Mouse (Mus musculus): ENCODE measurements around the gene Ifna16. TPM values are rescaled to one million over a fixed set of nuclear protein-coding genes. Genes with fewer than 3 reads are reported as not detected.
A peak's percentile ranks its signal among the peaks of the same experiment; 100 is the strongest.

Ifna16 gene
- polyA plus RNA-seq, 1 experiment from 2014 or later, result not detected

DNA sequence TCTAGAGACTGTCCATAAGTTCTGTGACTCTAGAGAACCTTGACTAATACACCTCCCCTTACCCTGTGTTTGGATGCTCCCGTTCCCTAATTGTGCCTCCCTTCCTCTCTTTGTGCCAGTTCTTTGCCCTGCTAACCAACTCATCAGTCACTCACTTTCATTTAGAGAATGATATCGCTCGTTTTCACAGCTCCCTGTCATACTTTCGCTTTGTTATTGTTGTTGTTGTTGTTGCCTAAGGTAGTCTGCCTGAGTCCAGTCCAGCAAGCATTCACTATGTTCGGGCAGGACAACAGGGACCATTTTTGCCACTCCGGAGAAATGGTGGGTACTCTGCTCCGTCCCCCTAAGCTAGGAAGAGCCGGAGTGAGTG lies 36.0 kb downstream of the Ifna16 start:
- Histone ChIP-seq H3K4me2 (replicated peaks) (peak overlapping the region; percentile 30; the same call in 1 of the 2 replicates), H3K9ac (replicated peaks) (no peak overlapping the region)
- no peak for ATAC-seq

DNA sequence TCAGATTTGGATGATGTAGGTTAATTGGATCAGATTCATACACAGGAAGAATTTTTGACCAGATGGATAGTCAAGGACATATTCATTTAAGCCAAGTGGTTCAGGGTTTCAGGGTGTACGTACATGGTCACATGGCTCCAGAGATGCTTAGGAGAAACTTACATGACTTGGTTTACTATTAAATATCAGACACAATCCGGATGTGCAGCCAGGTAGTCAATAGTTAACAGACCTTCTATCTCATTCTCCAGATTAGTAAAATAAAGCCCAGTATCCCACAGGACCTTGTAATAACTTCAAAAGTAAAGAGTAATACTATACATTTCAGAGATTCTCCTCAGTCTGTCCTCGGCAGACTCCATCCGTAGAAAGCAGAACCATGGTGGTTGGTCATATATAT lies 42.4 kb downstream of the Ifna16 start, which contains the start of gene C87499:
Gene C87499, minus strand, starts transcription at position 101 of the 400 bp plus-strand sequence.
- Histone ChIP-seq H3K27me3 (no peaks in the 10 kb centered on the region), H3K36me3 (no peaks in the 10 kb centered on the region), H3K4me1 (replicated peaks) (no peaks in the 10 kb centered on the region), H3K9ac (replicated peaks) (no peak within 1 kb of the TSS), H3K27ac (no peak within 1 kb of the TSS), H3K4me3 (replicated peaks) (no peak within 1 kb of the TSS), H3K9me3 (no peaks in the 10 kb centered on the region), H3K4me2 (replicated peaks) (no peak within 1 kb of the TSS)
- ATAC-seq, result no peak
- WGBS, result 93% methylated on average over 4 of the region's 4 CpGs

More for the DNA sequence above, 36.0 kb downstream of the Ifna16 start:
- H3K4me1 ChIP-seq (replicated peaks), result no peaks in the 10 kb centered on the region
- WGBS, result 71% methylated on average over 8 of the region's 8 CpGs
- peak overlapping the region; percentile 20; the same call in 1 of the 2 replicates for H3K4me3 ChIP-seq (replicated peaks)
- H3K9me3 ChIP-seq, result no peaks in the 10 kb centered on the region
- H3K27ac ChIP-seq, result no peak overlapping the region
- no peaks in the 10 kb centered on the region for H3K36me3 ChIP-seq
- no peaks in the 10 kb centered on the region for H3K27me3 ChIP-seq

Other genes with a start within 250 kb of the Ifna16 start
- 3.1 and 3.4 TPM in 2 replicates for gene Hacd4, start 238.0 kb downstream of the Ifna16 start, polyA plus RNA-seq (2015; fragmentation: Nextera tagmentation; extraction: Ambion mirVana)
- not detected in 2 replicates for gene Ifnb1, start 154.2 kb downstream of the Ifna16 start, polyA plus RNA-seq (2015; fragmentation: Nextera tagmentation; extraction: Ambion mirVana)
- gene Ifna15, start 118.7 kb downstream of the Ifna16 start, polyA plus RNA-seq (2015; fragmentation: Nextera tagmentation; extraction: Ambion mirVana), result not detected in 2 replicates
- not detected in 2 replicates for gene Ifna14, start 105.1 kb downstream of the Ifna16 start, polyA plus RNA-seq (2015; fragmentation: Nextera tagmentation; extraction: Ambion mirVana)
- gene Ifna9, start 84.5 kb downstream of the Ifna16 start, polyA plus RNA-seq (2015; fragmentation: Nextera tagmentation; extraction: Ambion mirVana), result not detected in 2 replicates
- gene Ifna12, start 73.5 kb downstream of the Ifna16 start, polyA plus RNA-seq (2015; fragmentation: Nextera tagmentation; extraction: Ambion mirVana), result not detected in 2 replicates
- not detected in 2 replicates for gene C87499, start 42.5 kb downstream of the Ifna16 start, polyA plus RNA-seq (2015; fragmentation: Nextera tagmentation; extraction: Ambion mirVana)
- gene Ifna13, start 32.5 kb downstream of the Ifna16 start, polyA plus RNA-seq (2015; fragmentation: Nextera tagmentation; extraction: Ambion mirVana), result not detected in 2 replicates
- gene Ifna2, start 7.0 kb upstream of the Ifna16 start, polyA plus RNA-seq (2015; fragmentation: Nextera tagmentation; extraction: Ambion mirVana), result not detected in 2 replicates
- gene Ifnab, start 14.4 kb upstream of the Ifna16 start, polyA plus RNA-seq (2015; fragmentation: Nextera tagmentation; extraction: Ambion mirVana), result not detected in 2 replicates
- 1.6 and 1.7 TPM in 2 replicates for gene Gm26566, start 44.9 kb upstream of the Ifna16 start, polyA plus RNA-seq (2015; fragmentation: Nextera tagmentation; extraction: Ambion mirVana)
- 132 and 146 TPM in 2 replicates for gene Klhl9, start 45.5 kb upstream of the Ifna16 start, polyA plus RNA-seq (2015; fragmentation: Nextera tagmentation; extraction: Ambion mirVana)
- not detected in 2 replicates for gene Gm13271, start 77.9 kb upstream of the Ifna16 start, polyA plus RNA-seq (2015; fragmentation: Nextera tagmentation; extraction: Ambion mirVana)
- not detected in 2 replicates for gene Gm13283, start 83.2 kb upstream of the Ifna16 start, polyA plus RNA-seq (2015; fragmentation: Nextera tagmentation; extraction: Ambion mirVana)
- not detected in 2 replicates for gene Gm13290, start 96.9 kb upstream of the Ifna16 start, polyA plus RNA-seq (2015; fragmentation: Nextera tagmentation; extraction: Ambion mirVana)
- gene Gm13289, start 100.0 kb upstream of the Ifna16 start, polyA plus RNA-seq (2015; fragmentation: Nextera tagmentation; extraction: Ambion mirVana), result not detected in 2 replicates
- gene Gm13272, start 102.9 kb upstream of the Ifna16 start, polyA plus RNA-seq (2015; fragmentation: Nextera tagmentation; extraction: Ambion mirVana), result not detected in 2 replicates
- gene Ifnz, start 105.2 kb upstream of the Ifna16 start, polyA plus RNA-seq (2015; fragmentation: Nextera tagmentation; extraction: Ambion mirVana), result 0.22 TPM in 1 of 2 replicates, not detected in the other
- not detected in 2 replicates for gene Gm13276, start 108.8 kb upstream of the Ifna16 start, polyA plus RNA-seq (2015; fragmentation: Nextera tagmentation; extraction: Ambion mirVana)
- gene Gm13277, start 111.7 kb upstream of the Ifna16 start, polyA plus RNA-seq (2015; fragmentation: Nextera tagmentation; extraction: Ambion mirVana), result not detected in 2 replicates
- not detected in 2 replicates for gene Gm13278, start 114.6 kb upstream of the Ifna16 start, polyA plus RNA-seq (2015; fragmentation: Nextera tagmentation; extraction: Ambion mirVana)
- gene Gm13275, start 117.6 kb upstream of the Ifna16 start, polyA plus RNA-seq (2015; fragmentation: Nextera tagmentation; extraction: Ambion mirVana), result not detected in 2 replicates
- gene Gm13279, start 120.5 kb upstream of the Ifna16 start, polyA plus RNA-seq (2015; fragmentation: Nextera tagmentation; extraction: Ambion mirVana), result not detected in 2 replicates
- gene Gm13285, start 122.7 kb upstream of the Ifna16 start, polyA plus RNA-seq (2015; fragmentation: Nextera tagmentation; extraction: Ambion mirVana), result 0.19 and 0.28 TPM in 2 replicates
- gene Gm13287, start 126.3 kb upstream of the Ifna16 start, polyA plus RNA-seq (2015; fragmentation: Nextera tagmentation; extraction: Ambion mirVana), result not detected in 2 replicates
- not detected in 2 replicates for gene Gm13288, start 128.6 kb upstream of the Ifna16 start, polyA plus RNA-seq (2015; fragmentation: Nextera tagmentation; extraction: Ambion mirVana)
- not detected in 2 replicates for gene Ifna7, start 139.3 kb upstream of the Ifna16 start, polyA plus RNA-seq (2015; fragmentation: Nextera tagmentation; extraction: Ambion mirVana)
- not detected in 2 replicates for gene Ifna11, start 143.0 kb upstream of the Ifna16 start, polyA plus RNA-seq (2015; fragmentation: Nextera tagmentation; extraction: Ambion mirVana)
- gene Ifna6, start 150.5 kb upstream of the Ifna16 start, polyA plus RNA-seq (2015; fragmentation: Nextera tagmentation; extraction: Ambion mirVana), result not detected in 2 replicates
- gene Ifna5, start 158.6 kb upstream of the Ifna16 start, polyA plus RNA-seq (2015; fragmentation: Nextera tagmentation; extraction: Ambion mirVana), result not detected in 2 replicates
- gene Ifna4, start 164.9 kb upstream of the Ifna16 start, polyA plus RNA-seq (2015; fragmentation: Nextera tagmentation; extraction: Ambion mirVana), result not detected in 2 replicates
- gene Ifna1, start 173.2 kb upstream of the Ifna16 start, polyA plus RNA-seq (2015; fragmentation: Nextera tagmentation; extraction: Ambion mirVana), result not detected in 2 replicates
- gene Ifne, start 203.3 kb upstream of the Ifna16 start, polyA plus RNA-seq (2015; fragmentation: Nextera tagmentation; extraction: Ambion mirVana), result not detected in 2 replicates

Data from midbrain, embryonic 13.5 days (tissue).